Mouse (Mus musculus) liver, adult 2 months (tissue): Measurements from ENCODE around the gene 6330409D20Rik.

Experiments used
- CTCF ChIP-seq: fragments of 200-500 bp; IDR thresholded peaks from 2 replicates; pipeline ENCODE4 v1.5.1; 2011; ENCODE audit warnings: low read depth, low read length, control low read depth
- POLR2A ChIP-seq: fragments of 200-500 bp; IDR thresholded peaks from 2 replicates; pipeline ENCODE4 v1.6.1; 2011; ENCODE audit warnings: low read length, control low read depth; ENCODE audit not compliant: insufficient read depth; ENCODE audit errors: extremely low read depth

GRCm38 (mm10) chr2:32731911-32732310 is 8.9 kb downstream of the 6330409D20Rik start:
- TF ChIP-seq CTCF, result no peak
- no peak for TF ChIP-seq POLR2A
